Mouse (Mus musculus) heart, postnatal 14 days (tissue): Measurements from ENCODE around the gene Apip. TPM values are rescaled to one million over a fixed set of nuclear protein-coding genes. Genes with fewer than 3 reads are reported as not detected.

Experiments
- DNase-seq, 2 experiments: peaks; one replicate each; pipeline ENCODE4 v3.0.0; 2021 to 2022
- intact Hi-C: fragments of 180-260 bp; cut with DNase I; formaldehyde crosslinking; loops from one replicate; pipeline ENCODE4 v1.15.1; 2025
- long read RNA-seq, 2 experiments: library from polyadenylated mRNA; stranded (forward); transcript quantifications; one replicate each; pipeline ENCODE4 v2.0.0; 2021
- total RNA-seq, 2 experiments: library from RNA; stranded (reverse); gene quantifications; 2 replicates each; pipeline ENCODE4 v1.2.3; 2021

The Apip gene
- 10 to 100 TPM; 56.0 to 60.8 TPM for total RNA-seq
- long read RNA-seq, experiment 1, transcript Apip-201 (7 exons, 919 nt), result major isoform, 58 of 80 reads
- long read RNA-seq, experiment 1, partial matches to known transcripts, result 19 of 80 reads
- long read RNA-seq, experiment 1, other reads (novel, unspliced or antisense), result 1 of 80 reads
- long read RNA-seq, experiment 2, transcript Apip-201 (7 exons, 919 nt), result major isoform, 53 of 77 reads
- long read RNA-seq, experiment 2, partial matches to known transcripts, result 20 of 77 reads
- long read RNA-seq, experiment 2, other reads (novel, unspliced or antisense), result 1 of 77 reads

- peak; percentile 100 for DNase-seq
- intact Hi-C loops, result no loop called here
These were observed at the start of gene Apip, which contains the start of gene Pdhx for GRCm38 (mm10) chr2:103073219-103073982. Apip (plus strand) TSS chr2:103073675. Pdhx (minus strand) TSS chr2:103073513.

GRCm38 (mm10) chr2:103037831-103038230 is 35.6 kb upstream of the Apip start:
- intact Hi-C loops, result no loop called here
- DNase-seq, result no peak

- intact Hi-C loops, result no loop called here
- DNase-seq, result no peak
These were observed 32.6 kb upstream of the Apip start for GRCm38 (mm10) chr2:103040896-103041295.

- no peak for DNase-seq
- intact Hi-C loops, result no loop called here
These were observed 28.2 kb upstream of the Apip start for GRCm38 (mm10) chr2:103045286-103045685.

- intact Hi-C loops, result no loop called here
- no peak for DNase-seq
These were observed 21.3 kb upstream of the Apip start for GRCm38 (mm10) chr2:103051937-103052893.

GRCm38 (mm10) chr2:103055820-103056219 is 17.7 kb upstream of the Apip start:
- no peak for DNase-seq
- intact Hi-C loops, result no loop called here

GRCm38 (mm10) chr2:103058266-103058665 is 15.2 kb upstream of the Apip start:
- DNase-seq, result no peak
- intact Hi-C loops, result no loop called here

- peak; percentile 30 to 60 for DNase-seq
- intact Hi-C loops, result loop anchor here (2.0 to 5.0 kb wide), 4 partner anchors 41 to 381 kb away; no protein-coding TSS in a partner anchor
These were observed 10.6 kb upstream of the Apip start for GRCm38 (mm10) chr2:103062865-103063264.

- no peak for DNase-seq
- intact Hi-C loops, result no loop called here
These were observed 6.6 kb upstream of the Apip start for GRCm38 (mm10) chr2:103066683-103067551.

GRCm38 (mm10) chr2:103067552-103068207 is 5.8 kb upstream of the Apip start:
- no peak for DNase-seq
- intact Hi-C loops, result no loop called here

GRCm38 (mm10) chr2:103068602-103069001 is 4.9 kb upstream of the Apip start:
- DNase-seq, result no peak
- intact Hi-C loops, result no loop called here

- no peak for DNase-seq
- intact Hi-C loops, result no loop called here
These were observed 3.6 kb upstream of the Apip start for GRCm38 (mm10) chr2:103069752-103070405.

GRCm38 (mm10) chr2:103070586-103070985 is 2.9 kb upstream of the Apip start:
- no peak for DNase-seq
- intact Hi-C loops, result no loop called here

- no peak for DNase-seq
- intact Hi-C loops, result no loop called here
These were observed 7.6 kb downstream of the Apip start for GRCm38 (mm10) chr2:103081117-103081516.

- intact Hi-C loops, result no loop called here
These were observed 8.2 kb downstream of the Apip start for GRCm38 (mm10) chr2:103081706-103082105.

GRCm38 (mm10) chr2:103082853-103083252 is 9.4 kb downstream of the Apip start:
- no peak for DNase-seq
- intact Hi-C loops, result no loop called here

More at GRCm38 (mm10) chr2:103081706-103082105, 8.2 kb downstream of the Apip start:
- no peak for DNase-seq

GRCm38 (mm10) chr2:103084451-103084850 is 11.0 kb downstream of the Apip start:
- intact Hi-C loops, result loop anchor here (2.0 kb wide), 1 partner anchor 402 kb away; no protein-coding TSS in a partner anchor
- DNase-seq, result peak in 1 of 2 experiments; percentile 24

- DNase-seq, result no peak
- intact Hi-C loops, result loop anchor here (1.0 to 5.0 kb wide), 3 partner anchors 262 to 403 kb away; no protein-coding TSS in a partner anchor
These were observed 12.2 kb downstream of the Apip start for GRCm38 (mm10) chr2:103085633-103086032.
